9 mouse cellular contexts compared by ENCODE assay signal in genomic region chr10:116948414-116948813, GRCm38 (mm10). TPM values are rescaled to one million over a fixed set of nuclear protein-coding genes. Genes with fewer than 3 reads are reported as not detected.
DNase-seq lines count a peak whose midpoint lies in the region; ATAC-seq lines count a peak whose summit lies in the region.
"Had no signal": no experiment of that assay in that cellular context is flagged by ENCODE, and none has a peak within 500 bp of the region (broad histone marks: within the 10 kb centered on the region; RNA-seq: fewer than 3 reads in every experiment).

No protein-coding gene starts in this region.

- peak overlapping the region; percentile 73 for H3K4me2 ChIP-seq in heart, embryonic 12.5 days
- H3K4me2 ChIP-seq in forebrain, embryonic 14.5 days (ENCODE audit: low read length), result peak overlapping the region; percentile 82
- H3K4me2 ChIP-seq in kidney, embryonic 16.5 days (replicated peaks; ENCODE audit: low read depth, low read length), result peak overlapping the region; percentile 65
- peak overlapping the region; percentile 75 for H3K4me2 ChIP-seq in midbrain, embryonic 13.5 days (replicated peaks)

- no peaks in the 10 kb centered on the region for H3K36me3 ChIP-seq in heart, embryonic 12.5 days
- no peaks in the 10 kb centered on the region for H3K36me3 ChIP-seq in forebrain, embryonic 14.5 days (ENCODE audit: control insufficient read depth, insufficient read depth, low read length)
- H3K36me3 ChIP-seq in kidney, embryonic 16.5 days (ENCODE audit: insufficient read depth, low read length), result no peaks in the 10 kb centered on the region
- H3K36me3 ChIP-seq in midbrain, embryonic 13.5 days, result no peaks in the 10 kb centered on the region

- peaks cover 28% of the 10 kb centered on the region for H3K4me1 ChIP-seq in heart, embryonic 12.5 days (replicated peaks)
- H3K4me1 ChIP-seq in forebrain, embryonic 14.5 days (ENCODE audit: control insufficient read depth, insufficient read depth, low read length), result peaks cover 9% of the 10 kb centered on the region
- H3K4me1 ChIP-seq in kidney, embryonic 16.5 days (ENCODE audit: insufficient read depth, low read length), result peaks cover 32% of the 10 kb centered on the region
- peaks cover 21% of the 10 kb centered on the region for H3K4me1 ChIP-seq in midbrain, embryonic 13.5 days (replicated peaks)

- no peak for ATAC-seq in heart, embryonic 12.5 days (ENCODE audit: insufficient number of reproducible peaks, low FRiP score)
- no peak for ATAC-seq in forebrain, embryonic 14.5 days
- ATAC-seq in kidney, embryonic 16.5 days (ENCODE audit: low FRiP score, low TSS enrichment), result no peak
- ATAC-seq in midbrain, embryonic 13.5 days, result no peak
- ATAC-seq in megakaryocyte, adult 5-6 weeks (ENCODE audit: poor library complexity, severe bottlenecking), result no peak

- H3K27ac ChIP-seq in heart, embryonic 12.5 days (ENCODE audit: poor library complexity, severe bottlenecking), result no peak overlapping the region
- H3K27ac ChIP-seq in forebrain, embryonic 14.5 days (ENCODE audit: low read depth, low read length), result no peak overlapping the region
- peak overlapping the region; percentile 76 for H3K27ac ChIP-seq in kidney, embryonic 16.5 days (ENCODE audit: low read length)
- no peak overlapping the region for H3K27ac ChIP-seq in midbrain, embryonic 13.5 days

- 76% methylated on average over 9 of the region's 9 CpGs for WGBS in heart, embryonic 12.5 days
- 75% methylated on average over 9 of the region's 9 CpGs for WGBS in forebrain, embryonic 14.5 days
- 56% methylated on average over 9 of the region's 9 CpGs for whole genome bisulfite sequencing in kidney, embryonic 16.5 days
- WGBS in midbrain, embryonic 13.5 days, result 77% methylated on average over 9 of the region's 9 CpGs

- H3K9me3 ChIP-seq in heart, embryonic 12.5 days (replicated peaks), result no peaks in the 10 kb centered on the region
- H3K9me3 ChIP-seq in forebrain, embryonic 14.5 days (replicated peaks; ENCODE audit: control insufficient read depth, low read length), result no peaks in the 10 kb centered on the region
- peaks cover 5% of the 10 kb centered on the region for H3K9me3 ChIP-seq in kidney, embryonic 16.5 days (ENCODE audit: low read length)
- H3K9me3 ChIP-seq in midbrain, embryonic 13.5 days, result 0 out of 2 replicates have a peak, but pooled peaks cover 3% of the 10 kb centered on the region

- H3K4me3 ChIP-seq in heart, embryonic 12.5 days, result peak overlapping the region; percentile 85
- peak overlapping the region; percentile 83; the same call in 1 of the 2 replicates for H3K4me3 ChIP-seq in forebrain, embryonic 14.5 days (ENCODE audit: low read depth, low read length)
- peak overlapping the region; percentile 76 for H3K4me3 ChIP-seq in kidney, embryonic 16.5 days (ENCODE audit: low read length)
- peak overlapping the region; percentile 79 for H3K4me3 ChIP-seq in midbrain, embryonic 13.5 days (replicated peaks)

- H3K9ac ChIP-seq in heart, embryonic 12.5 days, result no peak overlapping the region
- H3K9ac ChIP-seq in forebrain, embryonic 14.5 days (ENCODE audit: low read length), result no peak overlapping the region
- H3K9ac ChIP-seq in kidney, embryonic 16.5 days (replicated peaks; ENCODE audit: low read length), result peak overlapping the region; percentile 55
- peak overlapping the region; percentile 84; the same call in 1 of the 2 replicates for H3K9ac ChIP-seq in midbrain, embryonic 13.5 days (replicated peaks)

- no peaks in the 10 kb centered on the region for H3K27me3 ChIP-seq in heart, embryonic 12.5 days (replicated peaks)
- no peaks in the 10 kb centered on the region for H3K27me3 ChIP-seq in forebrain, embryonic 14.5 days (replicated peaks; ENCODE audit: control insufficient read depth, insufficient read depth, low read length)
- no peaks in the 10 kb centered on the region for H3K27me3 ChIP-seq in kidney, embryonic 16.5 days (ENCODE audit: insufficient read depth, low read length)
- H3K27me3 ChIP-seq in midbrain, embryonic 13.5 days, result no peaks in the 10 kb centered on the region

- no peak for DNase-seq in heart, postnatal 4 days
- DNase-seq in forebrain, embryonic 14.5 days (ENCODE audit: low spot score), result no peak
- no peak for DNase-seq in right cerebral cortex, postnatal 4 days
- no peak for DNase-seq in cerebellum, adult 9-10 months

RNA-seq across cellular contexts. Expression of gene Rab3ip, which starts 2.2 kb away (rescaled TPM):
- polyA plus RNA-seq in heart, embryonic 12.5 days (2016; fragmentation: Nextera tagmentation; extraction: Ambion mirVana), result 62.3 and 65.7 TPM in 2 replicates
- total RNA-seq in heart, postnatal 4 days (2021), result 10 to 100 TPM; 87.7 to 90.2 TPM
- polyA plus RNA-seq in forebrain, embryonic 14.5 days (2014; fragmentation: Nextera tagmentation; extraction: Ambion mirVana), result 37.3 and 42.8 TPM in 2 replicates
- polyA plus RNA-seq in kidney, embryonic 16.5 days (2015; fragmentation: Nextera tagmentation; extraction: Ambion mirVana), result 136 and 141 TPM in 2 replicates
- polyA plus RNA-seq in midbrain, embryonic 13.5 days (2015; fragmentation: Nextera tagmentation; extraction: Ambion mirVana), result 43.9 and 44.2 TPM in 2 replicates
- total RNA-seq in megakaryocyte, adult 5-6 weeks (2015), result 5.6 and 6.0 TPM in 2 replicates
- total RNA-seq in megakaryocyte, adult 5-6 weeks (2017), result 8.2 and 14.5 TPM in 2 replicates

RNA-seq across cellular contexts. Expression of gene Gm10271, which starts 24.0 kb away (rescaled TPM):
- polyA plus RNA-seq in heart, embryonic 12.5 days (2016; fragmentation: Nextera tagmentation; extraction: Ambion mirVana), result not detected in 2 replicates
- total RNA-seq in heart, postnatal 4 days (2021), result not detected
- not detected in 2 replicates for polyA plus RNA-seq in forebrain, embryonic 14.5 days (2014; fragmentation: Nextera tagmentation; extraction: Ambion mirVana)
- polyA plus RNA-seq in kidney, embryonic 16.5 days (2015; fragmentation: Nextera tagmentation; extraction: Ambion mirVana), result not detected in 2 replicates
- not detected in 2 replicates for polyA plus RNA-seq in midbrain, embryonic 13.5 days (2015; fragmentation: Nextera tagmentation; extraction: Ambion mirVana)
- not detected in 2 replicates for total RNA-seq in megakaryocyte, adult 5-6 weeks (2015)
- not detected in 2 replicates for total RNA-seq in megakaryocyte, adult 5-6 weeks (2017)
- total RNA-seq: layer of hippocampus, adult 18-20 months had no signal

RNA-seq across cellular contexts. Expression of gene Best3, which starts 37.7 kb away (rescaled TPM):
- 0.13 and 0.50 TPM in 2 replicates for polyA plus RNA-seq in heart, embryonic 12.5 days (2016; fragmentation: Nextera tagmentation; extraction: Ambion mirVana)
- 1 to 10 TPM; 1.2 to 1.7 TPM for total RNA-seq in heart, postnatal 4 days (2021)
- 0.10 TPM in 1 of 2 replicates, not detected in the other for polyA plus RNA-seq in forebrain, embryonic 14.5 days (2014; fragmentation: Nextera tagmentation; extraction: Ambion mirVana)
- 0.18 and 0.32 TPM in 2 replicates for polyA plus RNA-seq in kidney, embryonic 16.5 days (2015; fragmentation: Nextera tagmentation; extraction: Ambion mirVana)
- 0.09 and 0.15 TPM in 2 replicates for polyA plus RNA-seq in midbrain, embryonic 13.5 days (2015; fragmentation: Nextera tagmentation; extraction: Ambion mirVana)
- total RNA-seq in megakaryocyte, adult 5-6 weeks (2015), result not detected in 2 replicates
- not detected in 2 replicates for total RNA-seq in megakaryocyte, adult 5-6 weeks (2017)

RNA-seq across cellular contexts. Expression of gene Myrfl, which starts 51.7 kb away (rescaled TPM):
- 0.28 TPM in 2 replicates for polyA plus RNA-seq in heart, embryonic 12.5 days (2016; fragmentation: Nextera tagmentation; extraction: Ambion mirVana)
- under 1 TPM; 0.32 to 0.41 TPM for total RNA-seq in heart, postnatal 4 days (2021)
- 0.06 and 0.11 TPM in 2 replicates for polyA plus RNA-seq in forebrain, embryonic 14.5 days (2014; fragmentation: Nextera tagmentation; extraction: Ambion mirVana)
- 0.05 and 0.06 TPM in 2 replicates for polyA plus RNA-seq in kidney, embryonic 16.5 days (2015; fragmentation: Nextera tagmentation; extraction: Ambion mirVana)
- polyA plus RNA-seq in midbrain, embryonic 13.5 days (2015; fragmentation: Nextera tagmentation; extraction: Ambion mirVana), result 0.12 TPM in 1 of 2 replicates, not detected in the other
- total RNA-seq in megakaryocyte, adult 5-6 weeks (2015), result 0.09 TPM in 1 of 2 replicates, not detected in the other
- total RNA-seq in megakaryocyte, adult 5-6 weeks (2017), result not detected in 2 replicates

Comparison
In these comparisons a context has a peak if more than half of its experiments do, and no peak if none do; other contexts are left out.
1. H3K9ac ChIP-seq: peak in kidney, embryonic 16.5 days (single experiment) and midbrain, embryonic 13.5 days (single experiment); none in heart, embryonic 12.5 days (single experiment) and forebrain, embryonic 14.5 days (single experiment).
2. Peak in every context shown above with its lines, with median percentiles within 50 percentile points of each other: H3K4me2 ChIP-seq and H3K4me3 ChIP-seq.